Mouse (Mus musculus) kidney, adult 18-20 months (tissue): ENCODE results near the gene Gm10112.
A peak's percentile ranks its signal among the peaks of the same experiment; 100 is the strongest.

ENCODE experiments used
- DNase-seq: peaks from one replicate; pipeline ENCODE4 v3.0.0; 2021

Gene Gm10112

DNA sequence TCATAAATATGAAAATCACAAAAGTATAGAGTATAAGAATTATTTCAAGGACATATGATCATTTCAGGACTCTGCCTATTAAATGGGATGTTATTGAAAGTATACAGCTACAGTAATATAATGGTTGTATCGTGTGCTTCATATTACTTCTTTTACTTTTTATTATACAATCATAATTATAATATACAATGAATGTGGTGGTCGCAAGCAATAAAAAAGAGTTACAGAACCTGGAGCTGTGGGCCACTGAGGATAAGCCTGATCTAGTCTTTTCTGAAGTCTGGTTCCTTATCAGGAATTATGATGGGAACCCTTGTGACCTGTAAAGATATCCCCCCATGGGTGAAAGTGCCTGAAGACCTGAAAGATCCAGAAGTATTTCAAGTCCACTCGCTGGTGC is at the start of gene Gm10112:
Gene Gm10112 (plus strand): TSS at position 301 of the 400 bp plus-strand sequence.
- DNase-seq = no peak

- no peak for DNase-seq
These were observed 21.4 kb downstream of the Gm10112 start for GRCm38 (mm10) chrX:111189574-111189973.

GRCm38 (mm10) chrX:111196376-111196775 is 28.2 kb downstream of the Gm10112 start:
- DNase-seq = no peak

- DNase-seq = peak; percentile 20
These were observed 42.1 kb downstream of the Gm10112 start for GRCm38 (mm10) chrX:111210225-111210624.
